Mouse (Mus musculus) hindbrain, embryonic 11.5 days (tissue): ENCODE measurements at regions not wholly inside any gene's neighbourhood (a gene's known extent, or its start where the extent isn't known, plus 50 kb on each side); places are given as distances from the start of the nearest gene placed in this dataset.
"Not testable (repeated sequence)": the region's sequence is repeated elsewhere in the genome, so short reads cannot be mapped to it uniquely, and the experiment has no call there.

Experiments used
- ATAC-seq: fragments of 200-750 bp; cut with Nextera tagmentation; 2 replicates; pipeline ENCODE4 v1.8.0; 2017; ENCODE audit warnings: mild to moderate bottlenecking, moderate TSS enrichment, moderate library complexity; ENCODE audit not compliant: low FRiP score
- DNase-seq: peaks from one replicate; pipeline ENCODE4 v3.0.0-alpha.2; 2015; ENCODE audit warnings: low spot score
- H3K27ac ChIP-seq: fragments of 300-500 bp; sonication (generic); 2 replicates; pipeline ENCODE4 v1.5.1; 2014; ENCODE audit warnings: mild to moderate bottlenecking, low read depth, low read length
- H3K27me3 ChIP-seq: fragments of 300-500 bp; sonication (generic); 2 replicates; pipeline ENCODE4 v1.6.1; 2014; ENCODE audit warnings: mild to moderate bottlenecking, low read length, moderate library complexity, mixed read lengths; ENCODE audit not compliant: control insufficient read depth, insufficient read depth
- H3K36me3 ChIP-seq: fragments of 300-500 bp; sonication (generic); 2 replicates; pipeline ENCODE4 v1.6.1; 2014; ENCODE audit warnings: mild to moderate bottlenecking, low read length, moderate library complexity, mixed read lengths; ENCODE audit not compliant: control insufficient read depth, insufficient read depth
- H3K4me1 ChIP-seq: fragments of 300-500 bp; sonication (generic); replicated peaks from 2 replicates; pipeline ENCODE4 v1.6.1; 2014; ENCODE audit warnings: low read length, mixed read lengths; ENCODE audit not compliant: control insufficient read depth, insufficient read depth
- H3K4me2 ChIP-seq: fragments of 300-500 bp; sonication (generic); replicated peaks from 2 replicates; pipeline ENCODE4 v1.6.1; 2014; ENCODE audit warnings: mild to moderate bottlenecking, low read depth, low read length
- H3K4me3 ChIP-seq: fragments of 300-500 bp; sonication (generic); 2 replicates; pipeline ENCODE4 v1.5.1; 2014; ENCODE audit warnings: low read depth, low read length
- H3K9ac ChIP-seq: fragments of 300-500 bp; sonication (generic); 2 replicates; pipeline ENCODE4 v1.6.1; 2014; ENCODE audit warnings: low read depth, low read length
- H3K9me3 ChIP-seq: fragments of 300-500 bp; sonication (generic); 2 replicates; pipeline ENCODE4 v1.6.1; 2016; ENCODE audit warnings: low read length; ENCODE audit not compliant: control insufficient read depth
- WGBS: fragments of 180-500 bp; shearing (Covaris S2); extraction: QIAGEN DNeasy Blood & Tissue Kit; methylation state at CpG from one replicate; pipeline ENCODE4 v1.1.7; 2014; 5-methylcytosine and 5-hydroxymethylcytosine counted together

DNA sequence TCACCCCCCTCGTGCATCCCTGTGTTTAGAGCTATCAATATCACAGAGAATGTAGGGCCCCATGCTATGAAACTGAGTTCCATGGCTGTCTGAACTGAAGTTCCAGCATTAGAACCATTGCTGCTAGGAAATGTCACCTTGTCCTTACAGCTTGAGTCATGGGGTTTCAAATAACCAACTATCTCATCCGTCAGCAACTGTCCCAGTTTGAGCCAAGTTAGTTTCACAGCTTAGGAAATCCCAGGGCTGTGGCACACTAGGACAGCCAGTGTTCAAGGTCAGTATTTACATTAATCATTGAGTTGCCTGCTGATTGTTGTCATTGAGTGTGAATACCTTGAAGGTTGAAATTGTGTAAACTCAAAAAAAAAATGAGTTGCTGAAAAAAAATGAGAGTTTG is 390.6 kb upstream of the Htr2a start:
- no peak overlapping the region for H3K27ac ChIP-seq
- no peak overlapping the region for H3K4me3 ChIP-seq
- H3K9me3 ChIP-seq = no peaks in the 10 kb centered on the region
- H3K9ac ChIP-seq = no peak overlapping the region
- DNase-seq = no peak
- ATAC-seq = no peak
- WGBS = 71% methylated on average over 2 of the region's 2 CpGs
- no peaks in the 10 kb centered on the region for H3K27me3 ChIP-seq
- no peaks in the 10 kb centered on the region for H3K36me3 ChIP-seq
- no peaks in the 10 kb centered on the region for H3K4me1 ChIP-seq
- no peak overlapping the region for H3K4me2 ChIP-seq

DNA sequence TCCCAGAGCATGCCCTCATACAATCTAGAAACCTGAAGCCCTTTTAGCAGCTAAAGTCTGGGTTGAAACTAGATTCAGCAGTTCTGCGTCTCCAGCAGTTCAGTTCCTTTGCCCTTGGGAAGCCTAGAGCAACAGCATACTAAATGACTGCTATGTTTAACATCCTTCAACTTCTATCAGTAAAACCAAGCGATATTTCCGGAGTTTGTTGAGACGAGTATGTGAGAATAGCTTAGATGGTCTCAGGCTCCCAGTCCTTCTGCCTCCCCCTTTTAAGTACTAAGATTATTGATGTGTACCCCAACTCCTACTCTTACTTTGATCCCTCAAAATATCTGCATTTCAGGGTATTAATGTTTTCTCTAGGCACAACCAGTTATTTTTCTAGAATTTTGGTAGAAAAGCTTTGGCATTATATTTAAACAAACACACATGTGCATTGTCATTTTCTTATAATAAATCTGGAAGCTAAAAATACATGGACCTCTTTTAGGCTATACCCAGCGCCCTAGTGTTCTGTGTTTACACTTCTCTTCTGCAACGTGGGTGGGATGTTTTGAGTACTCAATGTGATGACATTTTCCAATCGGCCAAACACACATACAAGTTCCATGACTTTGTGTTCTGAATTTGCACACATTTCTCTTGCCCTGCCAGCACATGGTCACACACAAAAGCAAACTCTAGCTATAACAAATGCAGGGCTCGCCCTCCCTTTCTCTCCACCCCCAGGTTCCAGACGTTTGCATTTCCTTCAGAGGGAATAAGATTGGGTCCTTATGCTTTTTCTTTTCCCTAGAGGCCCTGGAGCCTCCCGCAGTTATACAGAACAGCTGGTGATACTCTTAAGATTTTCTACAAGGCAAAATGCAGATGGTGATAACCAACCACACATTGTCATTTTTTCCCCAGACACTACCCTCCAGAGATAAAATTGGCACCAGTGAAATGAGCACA is 388.2 kb upstream of the Htr2a start:
- Histone ChIP-seq H3K27ac (no peak overlapping the region), H3K36me3 (no peaks in the 10 kb centered on the region), H3K4me2 (no peak overlapping the region), H3K9ac (no peak overlapping the region), H3K9me3 (no peaks in the 10 kb centered on the region), H3K27me3 (no peaks in the 10 kb centered on the region), H3K4me1 (no peaks in the 10 kb centered on the region), H3K4me3 (no peak overlapping the region)
- WGBS = 70% methylated on average over 10 of the region's 10 CpGs
- no peak for DNase-seq
- no peak for ATAC-seq

DNA sequence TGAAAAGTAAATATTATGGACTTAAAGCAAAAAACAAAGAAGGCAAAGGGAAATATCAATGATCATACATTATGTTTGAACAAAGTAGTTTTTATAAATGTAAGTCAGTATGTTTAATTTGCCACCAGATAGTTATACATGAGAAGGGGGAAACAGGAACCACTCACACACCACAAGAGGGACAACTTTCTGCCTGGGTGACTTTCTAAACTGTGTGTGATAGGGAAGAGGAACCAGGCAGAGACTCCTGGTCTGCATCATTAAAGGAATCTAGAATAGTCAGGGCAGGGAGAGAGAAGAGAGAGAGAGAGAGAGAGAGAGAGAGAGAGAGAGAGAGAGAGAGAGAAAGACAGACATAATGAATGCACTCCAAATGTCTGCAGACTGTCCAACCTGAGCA is 385.6 kb upstream of the Htr2a start:
- ATAC-seq (no peak), DNase-seq (no peak)
- Histone ChIP-seq H3K4me3 (no peak overlapping the region), H3K36me3 (no peaks in the 10 kb centered on the region), H3K27me3 (no peaks in the 10 kb centered on the region), H3K9me3 (no peaks in the 10 kb centered on the region), H3K9ac (no peak overlapping the region), H3K4me2 (no peak overlapping the region), H3K27ac (no peak overlapping the region), H3K4me1 (no peaks in the 10 kb centered on the region)

DNA sequence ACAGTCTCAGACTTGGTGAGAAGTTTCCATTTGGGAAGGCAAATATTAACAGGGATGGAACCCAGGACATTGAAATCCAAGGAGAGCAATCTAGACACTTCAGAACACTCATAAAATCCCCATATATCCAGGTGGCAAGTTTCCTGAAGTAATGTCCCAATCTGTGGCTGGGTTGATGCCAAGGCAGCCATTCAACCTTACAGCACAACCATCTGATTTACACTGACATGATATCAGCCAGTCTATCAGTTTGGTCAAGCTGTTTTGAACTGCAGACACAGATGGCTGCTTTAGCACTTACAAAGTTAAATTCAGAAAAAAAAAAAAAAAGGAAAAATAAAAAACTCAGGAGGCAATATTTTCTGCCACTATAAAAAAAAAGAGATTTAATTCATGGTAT is 381.2 kb upstream of the Htr2a start:
- no peak for DNase-seq

DNA sequence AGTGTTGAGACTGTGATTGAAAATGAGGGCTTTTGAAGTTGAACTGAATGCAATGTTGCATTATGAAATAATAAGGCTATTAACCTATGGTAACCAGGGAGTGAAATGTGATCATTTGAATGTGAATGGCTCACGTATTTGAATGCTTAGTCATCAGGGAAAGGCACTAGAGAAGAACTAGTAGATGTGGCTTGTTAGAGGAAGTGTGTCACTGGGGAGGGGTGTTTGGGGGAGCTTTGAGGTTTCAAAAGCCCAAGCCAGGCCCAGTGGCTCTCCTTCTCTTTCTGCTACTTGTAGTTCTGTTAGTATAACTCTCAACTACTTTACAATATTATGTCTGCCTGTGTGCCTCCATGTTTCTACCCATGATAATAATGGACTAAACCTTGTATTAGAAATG is 373.6 kb upstream of the Htr2a start:
- DNase-seq = no peak
- Histone ChIP-seq H3K36me3 (no peaks in the 10 kb centered on the region), H3K9ac (no peak overlapping the region), H3K27ac (no peak overlapping the region), H3K4me3 (no peak overlapping the region), H3K4me2 (no peak overlapping the region), H3K4me1 (no peaks in the 10 kb centered on the region), H3K27me3 (no peaks in the 10 kb centered on the region), H3K9me3 (no peaks in the 10 kb centered on the region)
- no peak for ATAC-seq
- WGBS = 71% methylated on average over 1 of the region's 1 CpGs

More for the DNA sequence above, 381.2 kb upstream of the Htr2a start:
- H3K27ac ChIP-seq = no peak overlapping the region
- ATAC-seq = no peak
- no peak overlapping the region for H3K4me3 ChIP-seq
- no peak overlapping the region for H3K4me2 ChIP-seq
- no peak overlapping the region for H3K9ac ChIP-seq
- H3K4me1 ChIP-seq = no peaks in the 10 kb centered on the region
- no peaks in the 10 kb centered on the region for H3K9me3 ChIP-seq
- H3K27me3 ChIP-seq = no peaks in the 10 kb centered on the region
- no peaks in the 10 kb centered on the region for H3K36me3 ChIP-seq

DNA sequence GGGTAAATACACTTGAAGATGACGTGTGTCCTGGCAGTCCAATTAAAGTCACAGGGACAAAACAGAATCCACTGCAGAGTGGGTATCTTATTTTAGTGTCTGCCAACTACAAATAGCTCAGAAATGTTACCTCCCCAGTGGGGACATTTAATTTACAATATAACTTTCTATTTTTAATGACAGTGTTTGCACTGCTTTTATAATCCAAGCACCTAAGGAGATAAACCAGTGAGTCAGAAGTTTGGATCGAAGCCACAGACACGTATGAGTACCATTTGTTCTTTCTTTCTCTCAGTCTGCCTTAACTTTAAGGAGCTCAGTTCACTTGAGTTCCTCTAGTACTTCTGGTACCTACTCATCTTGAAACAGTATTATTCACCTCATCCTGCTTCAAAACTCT is 346.1 kb upstream of the Htr2a start:
- Histone ChIP-seq H3K4me3 (no peak overlapping the region), H3K27ac (no peak overlapping the region), H3K36me3 (no peaks in the 10 kb centered on the region), H3K9ac (no peak overlapping the region), H3K27me3 (no peaks in the 10 kb centered on the region), H3K4me2 (no peak overlapping the region), H3K4me1 (no peaks in the 10 kb centered on the region), H3K9me3 (no peaks in the 10 kb centered on the region)
- ATAC-seq (no peak), DNase-seq (no peak)
- WGBS = 93% methylated on average over 3 of the region's 3 CpGs

DNA sequence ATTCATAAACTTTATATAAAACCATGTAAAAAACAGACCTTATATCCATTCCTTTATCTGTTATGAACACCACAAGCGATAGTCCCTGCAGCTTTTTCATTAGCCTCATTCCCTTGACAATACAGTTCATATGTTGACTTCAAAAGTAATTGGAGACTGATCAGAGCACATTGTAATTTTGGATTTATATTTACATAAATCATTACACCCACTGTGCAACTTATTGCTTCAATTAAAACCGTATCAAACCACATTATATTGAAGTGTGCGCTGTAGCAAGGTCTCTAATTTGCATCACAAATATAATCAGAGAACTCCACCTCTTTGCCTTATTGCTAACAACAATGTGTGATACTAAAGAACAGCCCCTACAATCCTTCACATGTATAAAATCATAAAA is 336.2 kb upstream of the Htr2a start:
- H3K4me1 ChIP-seq = no peaks in the 10 kb centered on the region
- DNase-seq = no peak
- H3K4me3 ChIP-seq = no peak overlapping the region
- H3K9ac ChIP-seq = no peak overlapping the region
- H3K27ac ChIP-seq = no peak overlapping the region
- no peak overlapping the region for H3K4me2 ChIP-seq
- H3K36me3 ChIP-seq = no peaks in the 10 kb centered on the region
- H3K27me3 ChIP-seq = no peaks in the 10 kb centered on the region
- ATAC-seq = no peak
- WGBS = 78% methylated on average over 3 of the region's 3 CpGs
- H3K9me3 ChIP-seq = no peaks in the 10 kb centered on the region

DNA sequence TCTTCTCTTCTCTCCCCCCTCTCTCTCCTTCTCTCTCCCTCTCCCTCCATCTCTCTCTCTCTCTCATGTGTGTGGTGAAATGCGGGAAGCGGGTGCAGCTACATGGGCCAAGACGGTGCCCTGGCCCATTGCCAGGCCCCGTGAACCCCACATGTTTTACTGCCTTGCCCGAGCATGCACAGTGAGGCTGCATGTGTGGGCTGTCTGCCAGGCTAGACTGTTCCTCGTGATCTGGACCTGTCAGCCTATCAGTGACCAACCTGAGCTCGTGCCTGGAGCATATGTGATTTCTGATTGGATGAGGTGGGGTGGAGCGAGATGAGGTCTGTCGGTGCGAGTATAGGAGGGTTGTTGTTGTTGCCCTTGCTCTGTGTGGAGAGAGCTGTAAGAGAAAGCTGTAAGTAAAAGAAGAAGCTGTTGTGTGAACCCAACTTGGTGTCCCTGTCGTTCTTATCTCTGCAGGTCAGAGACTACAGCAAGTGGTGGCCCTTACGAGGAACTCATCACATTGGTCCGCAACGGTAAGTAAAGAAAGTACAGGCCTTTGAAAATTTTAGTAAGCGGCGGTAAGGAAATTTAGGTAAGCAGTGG is 333.8 kb upstream of the Htr2a start:
- no peak for DNase-seq
- no peak overlapping the region for H3K4me2 ChIP-seq
- no peak overlapping the region for H3K4me3 ChIP-seq
- H3K9ac ChIP-seq = no peak overlapping the region
- 93% methylated on average over 16 of the region's 16 CpGs for WGBS
- H3K27me3 ChIP-seq = no peaks in the 10 kb centered on the region
- H3K36me3 ChIP-seq = no peaks in the 10 kb centered on the region
- no peaks in the 10 kb centered on the region for H3K9me3 ChIP-seq
- ATAC-seq = no peak
- no peaks in the 10 kb centered on the region for H3K4me1 ChIP-seq
- H3K27ac ChIP-seq = no peak overlapping the region

DNA sequence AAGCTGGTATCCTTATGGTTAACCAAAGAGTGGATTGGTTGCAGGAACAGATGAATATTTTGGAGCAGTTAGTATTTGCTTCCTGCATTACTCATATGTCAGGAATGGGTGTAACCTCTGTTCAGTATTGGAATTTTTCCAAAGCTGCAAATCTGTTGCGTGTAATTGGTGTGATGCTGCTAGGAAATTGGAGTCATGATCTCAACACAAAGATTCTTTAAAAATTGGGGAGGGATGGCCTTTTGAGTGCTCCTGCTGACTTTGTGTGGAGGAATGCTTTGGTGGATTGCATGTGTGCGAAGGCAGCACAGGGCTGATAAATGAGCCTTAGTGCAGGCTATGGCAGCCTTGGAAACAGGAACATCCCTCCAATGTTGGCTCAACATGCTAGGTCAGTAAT is 331.2 kb upstream of the Htr2a start:
- not testable (repeated sequence) for H3K27me3 ChIP-seq, H3K4me3 ChIP-seq, H3K36me3 ChIP-seq, H3K4me2 ChIP-seq, H3K4me1 ChIP-seq, DNase-seq, ATAC-seq, H3K27ac ChIP-seq, H3K9me3 ChIP-seq, H3K9ac ChIP-seq
- 85% methylated on average over 2 of the region's 2 CpGs for WGBS
